Mouse (Mus musculus): ENCODE measurements around the gene Pmis2.

- no peak for TF ChIP-seq POLR2A (IDR thresholded peaks at IDR 0.05; ENCODE audit: borderline replicate concordance, control insufficient read depth, low read depth, low read length)
- no peak for TF ChIP-seq CTCF (IDR thresholded peaks at IDR 0.05; ENCODE audit: control insufficient read depth, insufficient read depth, low read length)
Observed at GRCm38 (mm10) chr7:30698101-30698500, 26.7 kb upstream of the Pmis2 start.

Data from bone marrow, adult 2 months (tissue).